Mouse (Mus musculus) embryonic fibroblast, embryonic 13.5 days (primary cell): ENCODE data around the gene Hemgn. TPM values are rescaled to one million over a fixed set of nuclear protein-coding genes. Genes with fewer than 3 reads are reported as not detected.

Source experiments
- H3K27ac ChIP-seq: 2 replicates; pipeline ENCODE4 v1.5.1; 2012; ENCODE audit warnings: low read length, control low read depth, inconsistent platforms; ENCODE audit not compliant: insufficient read depth
- H3K4me1 ChIP-seq: 2 replicates; pipeline ENCODE4 v1.6.1; 2011; ENCODE audit warnings: low read length; ENCODE audit not compliant: control insufficient read depth, insufficient read depth
- H3K4me3 ChIP-seq: 2 replicates; pipeline ENCODE4 v1.5.1; 2011; ENCODE audit warnings: mild to moderate bottlenecking, control low read depth, low read length; ENCODE audit not compliant: insufficient read depth
- CTCF ChIP-seq: IDR thresholded peaks from 2 replicates; pipeline ENCODE4 v1.5.1; 2011; ENCODE audit warnings: mild to moderate bottlenecking, control low read depth, low read length, moderate library complexity, borderline replicate concordance; ENCODE audit not compliant: insufficient read depth
- POLR2A ChIP-seq: IDR thresholded peaks from 2 replicates; pipeline ENCODE4 v1.6.1; 2011; ENCODE audit warnings: low read depth, mild to moderate bottlenecking, control low read depth, low read length, moderate library complexity
- polyA plus RNA-seq: library from polyadenylated mRNA; stranded (reverse); fragments of >200 nt; gene quantifications from 2 replicates; pipeline ENCODE4 v1.2.4, GENCODE M21; 2011; ENCODE audit warnings: low read depth; ENCODE audit not compliant: missing spikeins, insufficient read length

The Hemgn gene
- not detected in 2 replicates for polyA plus RNA-seq

GRCm38 (mm10) chr4:46413406-46413805 lies at the start of gene Hemgn:
Hemgn (minus strand) TSS chr4:46413506.
- TF ChIP-seq POLR2A (no peak), CTCF (no peak)
- no peak within 1 kb of the TSS for H3K27ac ChIP-seq
- no peak within 1 kb of the TSS for H3K4me3 ChIP-seq
- H3K4me1 ChIP-seq, result no peaks in the 10 kb centered on the region

GRCm38 (mm10) chr4:46458411-46458810 lies 45.1 kb upstream of the Hemgn start:
- H3K4me1 ChIP-seq, result peaks cover 10% of the 10 kb centered on the region
- TF ChIP-seq CTCF, result no peak
- TF ChIP-seq POLR2A, result no peak
- no peak overlapping the region for H3K4me3 ChIP-seq
- no peak overlapping the region for H3K27ac ChIP-seq

GRCm38 (mm10) chr4:46457186-46457585 lies 43.9 kb upstream of the Hemgn start:
- H3K4me1 ChIP-seq, result peaks cover 10% of the 10 kb centered on the region
- H3K27ac ChIP-seq, result no peak overlapping the region
- H3K4me3 ChIP-seq, result no peak overlapping the region
- no peak for TF ChIP-seq POLR2A
- TF ChIP-seq CTCF, result no peak

- H3K4me1 ChIP-seq, result peaks cover 10% of the 10 kb centered on the region
- no peak for TF ChIP-seq POLR2A
- TF ChIP-seq CTCF, result no peak
- H3K4me3 ChIP-seq, result no peak overlapping the region
- no peak overlapping the region for H3K27ac ChIP-seq
These were observed 43.5 kb upstream of the Hemgn start for GRCm38 (mm10) chr4:46456762-46457161.

- no peak overlapping the region for H3K27ac ChIP-seq
- H3K4me1 ChIP-seq, result peaks cover 6% of the 10 kb centered on the region
- no peak for TF ChIP-seq POLR2A
- no peak for TF ChIP-seq CTCF
These were observed 41.0 kb upstream of the Hemgn start for GRCm38 (mm10) chr4:46454097-46454864.

GRCm38 (mm10) chr4:46452855-46453719 lies 39.8 kb upstream of the Hemgn start:
- H3K4me3 ChIP-seq, result peak overlapping the region; percentile 57
- TF ChIP-seq POLR2A (0 out of 2 replicates have a peak, but pooled peaks have one; percentile 6), CTCF (no peak)
- H3K27ac ChIP-seq, result peak overlapping the region; percentile 94
- peaks cover 6% of the 10 kb centered on the region for H3K4me1 ChIP-seq

More at GRCm38 (mm10) chr4:46454097-46454864, 41.0 kb upstream of the Hemgn start:
- no peak overlapping the region for H3K4me3 ChIP-seq

- Histone ChIP-seq H3K27ac (peak overlapping the region; percentile 94), H3K4me1 (peaks cover 6% of the 10 kb centered on the region)
- TF ChIP-seq POLR2A (peak; percentile 65), CTCF (no peak)
These were observed 39.2 kb upstream of the Hemgn start for GRCm38 (mm10) chr4:46452481-46452850.

GRCm38 (mm10) chr4:46451758-46452480 lies 38.6 kb upstream of the Hemgn start:
- Histone ChIP-seq H3K4me3 (peak overlapping the region; percentile 89), H3K27ac (peak overlapping the region; percentile 94), H3K4me1 (peaks cover 6% of the 10 kb centered on the region)
- no peak for TF ChIP-seq CTCF

More at GRCm38 (mm10) chr4:46452481-46452850, 39.2 kb upstream of the Hemgn start:
- peak overlapping the region; percentile 57 for H3K4me3 ChIP-seq

GRCm38 (mm10) chr4:46451240-46451757 lies 38.0 kb upstream of the Hemgn start:
- H3K27ac ChIP-seq, result peak overlapping the region; percentile 94
- peak; percentile 33; the same call in 1 of the 2 replicates for TF ChIP-seq POLR2A
- no peak for TF ChIP-seq CTCF
- H3K4me1 ChIP-seq, result peaks cover 6% of the 10 kb centered on the region
- peak overlapping the region; percentile 89 for H3K4me3 ChIP-seq
